ENCODE assay signal across 14 mouse cellular contexts in genomic region chr12:78133341-78133740, GRCm38 (mm10).
DNase-seq lines count a peak whose midpoint lies in the region; ATAC-seq and TF ChIP-seq lines count a peak whose summit lies in the region.
"Had no signal": no experiment of that assay in that cellular context is flagged by ENCODE, and none has a peak within 500 bp of the region (broad histone marks: within the 10 kb centered on the region; RNA-seq: fewer than 3 reads in every experiment).

No protein-coding gene starts in this region.

- H3K4me2 ChIP-seq in hindbrain, postnatal 0 days (ENCODE audit: low read depth, low read length): no peak overlapping the region
- no peak overlapping the region for H3K4me2 ChIP-seq in hindbrain, embryonic 12.5 days (replicated peaks)
- H3K4me2 ChIP-seq in heart, postnatal 0 days (ENCODE audit: low read depth, low read length): peak overlapping the region; percentile 32
- no peak overlapping the region for H3K4me2 ChIP-seq in midbrain, embryonic 15.5 days
- H3K4me2 ChIP-seq: embryonic facial prominence, embryonic 15.5 days; liver, embryonic 13.5 days had no signal

- no peak for ATAC-seq in hindbrain, postnatal 0 days
- ATAC-seq in hindbrain, embryonic 12.5 days (ENCODE audit: low FRiP score): no peak
- ATAC-seq in heart, postnatal 0 days (ENCODE audit: insufficient read depth, low read depth): no peak
- ATAC-seq in midbrain, embryonic 15.5 days (replicated peaks): no peak

- no peaks in the 10 kb centered on the region for H3K27me3 ChIP-seq in hindbrain, postnatal 0 days (ENCODE audit: insufficient read depth, low read length)
- H3K27me3 ChIP-seq in hindbrain, embryonic 12.5 days: no peaks in the 10 kb centered on the region
- H3K27me3 ChIP-seq in heart, postnatal 0 days (ENCODE audit: control insufficient read depth, insufficient read depth, low read length): no peaks in the 10 kb centered on the region
- no peaks in the 10 kb centered on the region for H3K27me3 ChIP-seq in midbrain, embryonic 15.5 days (replicated peaks)
- H3K27me3 ChIP-seq: embryonic facial prominence, embryonic 15.5 days; liver, embryonic 13.5 days had no signal

- DNase-seq in hindbrain, postnatal 0 days (ENCODE audit: low spot score): peak; percentile 15
- peak; percentile 57 for DNase-seq in brain, embryonic 14.5 days (ENCODE audit: low read depth)
- DNase-seq in cerebellum, adult 9-10 months: peak; percentile 20
- DNase-seq in heart, postnatal 0 days (ENCODE audit: low spot score): no peak
- no peak for DNase-seq in layer of hippocampus, adult 9-11 months
- no peak for DNase-seq in gastrocnemius, postnatal 25 days
- DNase-seq: gastrocnemius, postnatal 36 days; kidney, adult 8-10 months; liver, embryonic 13.5 days had no signal

- no peaks in the 10 kb centered on the region for H3K9me3 ChIP-seq in hindbrain, postnatal 0 days (ENCODE audit: low read length)
- no peaks in the 10 kb centered on the region for H3K9me3 ChIP-seq in hindbrain, embryonic 12.5 days (replicated peaks)
- H3K9me3 ChIP-seq in heart, postnatal 0 days (replicated peaks; ENCODE audit: control insufficient read depth, low read length): no peaks in the 10 kb centered on the region
- H3K9me3 ChIP-seq in midbrain, embryonic 15.5 days: no peaks in the 10 kb centered on the region
- H3K9me3 ChIP-seq: embryonic facial prominence, embryonic 15.5 days; liver, embryonic 13.5 days had no signal

- TF ChIP-seq POLR2A in brain, embryonic 14.5 days (IDR thresholded peaks at IDR 0.05; ENCODE audit: borderline replicate concordance, extremely low read depth, insufficient read depth, insufficient read length, poor library complexity, severe bottlenecking): no peak

- H3K4me3 ChIP-seq in hindbrain, postnatal 0 days (ENCODE audit: low read length): no peak overlapping the region
- no peak overlapping the region for H3K4me3 ChIP-seq in hindbrain, embryonic 12.5 days
- no peak overlapping the region for H3K4me3 ChIP-seq in heart, postnatal 0 days (ENCODE audit: low read depth, low read length)
- H3K4me3 ChIP-seq in midbrain, embryonic 15.5 days: no peak overlapping the region
- H3K4me3 ChIP-seq: embryonic facial prominence, embryonic 15.5 days; liver, embryonic 13.5 days; myocyte had no signal

- H3K27ac ChIP-seq in hindbrain, postnatal 0 days: no peak overlapping the region
- no peak overlapping the region for H3K27ac ChIP-seq in hindbrain, embryonic 12.5 days
- H3K27ac ChIP-seq in heart, postnatal 0 days (ENCODE audit: low read depth): no peak overlapping the region
- no peak overlapping the region for H3K27ac ChIP-seq in midbrain, embryonic 15.5 days
- H3K27ac ChIP-seq: embryonic facial prominence, embryonic 15.5 days; liver, embryonic 13.5 days; macrophage had no signal

- H3K4me1 ChIP-seq in hindbrain, postnatal 0 days (ENCODE audit: insufficient read depth, low read length): no peaks in the 10 kb centered on the region; the same call in 1 of the 2 replicates
- H3K4me1 ChIP-seq in hindbrain, embryonic 12.5 days: no peaks in the 10 kb centered on the region
- peaks cover 33% of the 10 kb centered on the region for H3K4me1 ChIP-seq in heart, postnatal 0 days (ENCODE audit: control insufficient read depth, insufficient read depth)
- no peaks in the 10 kb centered on the region for H3K4me1 ChIP-seq in midbrain, embryonic 15.5 days
- H3K4me1 ChIP-seq: embryonic facial prominence, embryonic 15.5 days; liver, embryonic 13.5 days had no signal

- no peak overlapping the region for H3K9ac ChIP-seq in hindbrain, postnatal 0 days (replicated peaks; ENCODE audit: low read length)
- no peak overlapping the region for H3K9ac ChIP-seq in hindbrain, embryonic 12.5 days
- no peak overlapping the region for H3K9ac ChIP-seq in heart, postnatal 0 days (replicated peaks; ENCODE audit: low read depth, low read length)
- H3K9ac ChIP-seq in midbrain, embryonic 15.5 days: no peak overlapping the region
- H3K9ac ChIP-seq: embryonic facial prominence, embryonic 15.5 days; liver, embryonic 13.5 days had no signal

- 72% methylated on average over 9 of the region's 9 CpGs for WGBS in hindbrain, postnatal 0 days
- 86% methylated on average over 9 of the region's 9 CpGs for WGBS in hindbrain, embryonic 12.5 days
- WGBS in heart, postnatal 0 days: 26% methylated on average over 9 of the region's 9 CpGs
- WGBS in midbrain, embryonic 15.5 days: 62% methylated on average over 9 of the region's 9 CpGs

- no peaks in the 10 kb centered on the region for H3K36me3 ChIP-seq in hindbrain, postnatal 0 days (ENCODE audit: insufficient read depth, low read length)
- H3K36me3 ChIP-seq in hindbrain, embryonic 12.5 days: no peaks in the 10 kb centered on the region
- H3K36me3 ChIP-seq in heart, postnatal 0 days (replicated peaks; ENCODE audit: control insufficient read depth, insufficient read depth, low read length): no peaks in the 10 kb centered on the region
- H3K36me3 ChIP-seq in midbrain, embryonic 15.5 days (replicated peaks): no peaks in the 10 kb centered on the region
- H3K36me3 ChIP-seq: embryonic facial prominence, embryonic 15.5 days; liver, embryonic 13.5 days had no signal

- TF ChIP-seq EP300 in heart, postnatal 0 days (IDR thresholded peaks at IDR 0.05; ENCODE audit: low read depth): no peak

- TF ChIP-seq CTCF in hindbrain, postnatal 0 days (IDR thresholded peaks at IDR 0.05; ENCODE audit: low read depth): no peak
- no peak for TF ChIP-seq CTCF in brain, embryonic 14.5 days (IDR thresholded peaks at IDR 0.05; ENCODE audit: borderline replicate concordance, extremely low read depth, insufficient read depth, insufficient read length)
- no peak for TF ChIP-seq CTCF in heart, postnatal 0 days (IDR thresholded peaks at IDR 0.05; ENCODE audit: low read depth)

Comparison
In these comparisons a context has a peak if more than half of its experiments do, and no peak if none do; other contexts are left out.
1. DNase-seq: peak in hindbrain, postnatal 0 days (single experiment), brain, embryonic 14.5 days (single experiment) and cerebellum, adult 9-10 months (single experiment); none in heart, postnatal 0 days (single experiment), layer of hippocampus, adult 9-11 months (single experiment) and gastrocnemius, postnatal 25 days (single experiment).